In the genomic region with DNA sequence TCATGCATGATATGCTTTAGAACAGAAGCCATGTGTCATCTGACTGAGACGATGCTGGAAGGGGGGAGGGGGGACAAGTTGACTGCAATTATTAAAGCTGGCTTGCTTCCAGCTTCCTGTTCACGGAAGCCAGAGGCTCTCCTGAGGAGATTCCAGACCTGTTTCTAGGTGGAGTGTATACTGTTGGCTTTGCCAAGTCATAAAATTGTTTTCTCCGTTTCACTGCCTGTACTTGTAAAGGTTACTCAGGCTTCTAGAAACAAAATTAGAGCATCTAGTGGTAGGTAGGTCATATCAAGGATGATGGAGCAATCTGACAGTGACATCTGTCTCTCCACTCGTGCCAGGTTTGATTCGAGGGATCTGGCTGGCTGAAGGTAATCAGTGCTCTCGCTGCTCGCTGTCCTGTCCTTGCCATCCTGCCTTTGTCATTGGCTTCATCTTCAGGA, we compare ENCODE assay signal across 10 mouse cellular contexts.
DNase-seq lines count a peak whose midpoint lies in the region; ATAC-seq and TF ChIP-seq lines count a peak whose summit lies in the region.
"Had no signal": no experiment of that assay in that cellular context is flagged by ENCODE, and none has a peak within 500 bp of the region (broad histone marks: within the 10 kb centered on the region; RNA-seq: fewer than 3 reads in every experiment).

No protein-coding gene starts in this region.

- DNase-seq in hindbrain, embryonic 11.5 days (ENCODE audit: low spot score): no peak
- DNase-seq in thymus, postnatal 14 days: no peak
- no peak for DNase-seq in heart, embryonic 10.5 days (ENCODE audit: low spot score)
- DNase-seq: thymus, adult 2 months had no signal

- ATAC-seq in hindbrain, embryonic 15.5 days (ENCODE audit: low FRiP score, low read depth): peak; percentile 86
- ATAC-seq in hindbrain, embryonic 11.5 days (ENCODE audit: low FRiP score): no peak
- peak; percentile 71 for ATAC-seq in neural tube, embryonic 14.5 days (ENCODE audit: low read depth)
- no peak for ATAC-seq in neural tube, embryonic 15.5 days (ENCODE audit: low FRiP score)
- ATAC-seq in forebrain, embryonic 15.5 days (replicated peaks): peak; percentile 67
- no peak for ATAC-seq in intestine, postnatal 0 days

- no peak overlapping the region for H3K4me3 ChIP-seq in hindbrain, embryonic 15.5 days
- H3K4me3 ChIP-seq in hindbrain, embryonic 11.5 days (ENCODE audit: low read depth, low read length): no peak overlapping the region
- H3K4me3 ChIP-seq in neural tube, embryonic 14.5 days (ENCODE audit: low read depth, low read length): no peak overlapping the region
- no peak overlapping the region for H3K4me3 ChIP-seq in neural tube, embryonic 15.5 days (replicated peaks)
- H3K4me3 ChIP-seq in forebrain, embryonic 15.5 days: no peak overlapping the region
- no peak overlapping the region for H3K4me3 ChIP-seq in heart, embryonic 10.5 days
- H3K4me3 ChIP-seq in intestine, postnatal 0 days (ENCODE audit: low read depth, low read length): no peak overlapping the region
- H3K4me3 ChIP-seq: neural tube, embryonic 13.5 days had no signal

- H3K9me3 ChIP-seq in hindbrain, embryonic 15.5 days: no peaks in the 10 kb centered on the region
- no peaks in the 10 kb centered on the region for H3K9me3 ChIP-seq in hindbrain, embryonic 11.5 days (ENCODE audit: control insufficient read depth, low read length)
- no peaks in the 10 kb centered on the region for H3K9me3 ChIP-seq in neural tube, embryonic 14.5 days (ENCODE audit: control insufficient read depth, low read length)
- H3K9me3 ChIP-seq in neural tube, embryonic 15.5 days (replicated peaks): no peaks in the 10 kb centered on the region
- H3K9me3 ChIP-seq in forebrain, embryonic 15.5 days: no peaks in the 10 kb centered on the region
- H3K9me3 ChIP-seq in heart, embryonic 10.5 days: no peaks in the 10 kb centered on the region
- no peaks in the 10 kb centered on the region for H3K9me3 ChIP-seq in intestine, postnatal 0 days (ENCODE audit: control insufficient read depth)
- H3K9me3 ChIP-seq: neural tube, embryonic 13.5 days had no signal

- no peaks in the 10 kb centered on the region for H3K27me3 ChIP-seq in hindbrain, embryonic 15.5 days
- no peaks in the 10 kb centered on the region for H3K27me3 ChIP-seq in hindbrain, embryonic 11.5 days (ENCODE audit: control insufficient read depth, insufficient read depth, low read length)
- H3K27me3 ChIP-seq in neural tube, embryonic 14.5 days (ENCODE audit: control insufficient read depth, insufficient read depth, low read length): no peaks in the 10 kb centered on the region
- no peaks in the 10 kb centered on the region for H3K27me3 ChIP-seq in neural tube, embryonic 15.5 days (replicated peaks)
- H3K27me3 ChIP-seq in forebrain, embryonic 15.5 days: no peaks in the 10 kb centered on the region
- no peaks in the 10 kb centered on the region for H3K27me3 ChIP-seq in heart, embryonic 10.5 days (ENCODE audit: insufficient read depth, poor library complexity, severe bottlenecking)
- H3K27me3 ChIP-seq in intestine, postnatal 0 days (replicated peaks; ENCODE audit: control insufficient read depth, insufficient read depth, low read length): no peaks in the 10 kb centered on the region
- H3K27me3 ChIP-seq: neural tube, embryonic 13.5 days had no signal

- 0 out of 2 replicates have a peak overlapping the region, but pooled peaks have one; percentile 16 for H3K27ac ChIP-seq in hindbrain, embryonic 15.5 days (replicated peaks)
- no peak overlapping the region for H3K27ac ChIP-seq in hindbrain, embryonic 11.5 days (ENCODE audit: low read depth, low read length)
- H3K27ac ChIP-seq in neural tube, embryonic 14.5 days (ENCODE audit: low read depth, low read length): no peak overlapping the region
- no peak overlapping the region for H3K27ac ChIP-seq in neural tube, embryonic 15.5 days (replicated peaks)
- no peak overlapping the region; the same call in 1 of the 2 replicates for H3K27ac ChIP-seq in forebrain, embryonic 15.5 days (replicated peaks)
- no peak overlapping the region for H3K27ac ChIP-seq in heart, embryonic 10.5 days
- H3K27ac ChIP-seq in intestine, postnatal 0 days (ENCODE audit: low read depth, low read length): no peak overlapping the region
- H3K27ac ChIP-seq: neural tube, embryonic 13.5 days had no signal

- TF ChIP-seq CTCF in intestine, postnatal 0 days (IDR thresholded peaks at IDR 0.05; ENCODE audit: low read depth): no peak

- H3K36me3 ChIP-seq in hindbrain, embryonic 15.5 days: no peaks in the 10 kb centered on the region
- H3K36me3 ChIP-seq in hindbrain, embryonic 11.5 days (ENCODE audit: control insufficient read depth, insufficient read depth, low read length): no peaks in the 10 kb centered on the region
- H3K36me3 ChIP-seq in neural tube, embryonic 14.5 days (ENCODE audit: control insufficient read depth, insufficient read depth, low read length): no peaks in the 10 kb centered on the region
- no peaks in the 10 kb centered on the region for H3K36me3 ChIP-seq in neural tube, embryonic 15.5 days
- no peaks in the 10 kb centered on the region for H3K36me3 ChIP-seq in forebrain, embryonic 15.5 days
- H3K36me3 ChIP-seq in heart, embryonic 10.5 days: no peaks in the 10 kb centered on the region
- no peaks in the 10 kb centered on the region for H3K36me3 ChIP-seq in intestine, postnatal 0 days (ENCODE audit: control insufficient read depth, insufficient read depth)
- H3K36me3 ChIP-seq: neural tube, embryonic 13.5 days had no signal

- no peak overlapping the region for H3K9ac ChIP-seq in hindbrain, embryonic 15.5 days
- H3K9ac ChIP-seq in hindbrain, embryonic 11.5 days (ENCODE audit: low read depth, low read length): no peak overlapping the region
- no peak overlapping the region for H3K9ac ChIP-seq in neural tube, embryonic 14.5 days (replicated peaks; ENCODE audit: low read depth, low read length)
- H3K9ac ChIP-seq in neural tube, embryonic 15.5 days (replicated peaks): no peak overlapping the region
- H3K9ac ChIP-seq in forebrain, embryonic 15.5 days (replicated peaks): no peak overlapping the region
- no peak overlapping the region for H3K9ac ChIP-seq in intestine, postnatal 0 days (ENCODE audit: low read depth, low read length)
- H3K9ac ChIP-seq: neural tube, embryonic 13.5 days had no signal

- WGBS in hindbrain, embryonic 15.5 days: 50% methylated on average over 7 of the region's 7 CpGs
- 85% methylated on average over 7 of the region's 7 CpGs for WGBS in hindbrain, embryonic 11.5 days
- whole genome bisulfite sequencing in neural tube, embryonic 14.5 days: 55% methylated on average over 7 of the region's 7 CpGs
- WGBS in neural tube, embryonic 15.5 days: 57% methylated on average over 7 of the region's 7 CpGs
- WGBS in forebrain, embryonic 15.5 days: 42% methylated on average over 7 of the region's 7 CpGs
- 66% methylated on average over 7 of the region's 7 CpGs for WGBS in heart, embryonic 10.5 days
- WGBS in intestine, postnatal 0 days: 53% methylated on average over 7 of the region's 7 CpGs

- no peaks in the 10 kb centered on the region; the same call in 1 of the 2 replicates for H3K4me1 ChIP-seq in hindbrain, embryonic 15.5 days (replicated peaks)
- no peaks in the 10 kb centered on the region for H3K4me1 ChIP-seq in hindbrain, embryonic 11.5 days (replicated peaks; ENCODE audit: control insufficient read depth, insufficient read depth, low read length)
- H3K4me1 ChIP-seq in neural tube, embryonic 14.5 days (ENCODE audit: control insufficient read depth, insufficient read depth, low read length): no peaks in the 10 kb centered on the region
- peaks cover 5% of the 10 kb centered on the region; the same call in 1 of the 2 replicates for H3K4me1 ChIP-seq in neural tube, embryonic 15.5 days
- H3K4me1 ChIP-seq in forebrain, embryonic 15.5 days: peaks cover 7% of the 10 kb centered on the region
- H3K4me1 ChIP-seq in heart, embryonic 10.5 days: no peaks in the 10 kb centered on the region
- H3K4me1 ChIP-seq in intestine, postnatal 0 days (replicated peaks; ENCODE audit: control insufficient read depth, insufficient read depth, low read length): no peaks in the 10 kb centered on the region

- no peak overlapping the region for H3K4me2 ChIP-seq in hindbrain, embryonic 15.5 days
- H3K4me2 ChIP-seq in hindbrain, embryonic 11.5 days (replicated peaks; ENCODE audit: low read depth, low read length): no peak overlapping the region
- H3K4me2 ChIP-seq in neural tube, embryonic 14.5 days (ENCODE audit: low read depth, low read length): no peak overlapping the region
- no peak overlapping the region for H3K4me2 ChIP-seq in neural tube, embryonic 15.5 days
- H3K4me2 ChIP-seq in forebrain, embryonic 15.5 days (replicated peaks): no peak overlapping the region
- no peak overlapping the region for H3K4me2 ChIP-seq in intestine, postnatal 0 days (replicated peaks; ENCODE audit: low read depth)
- H3K4me2 ChIP-seq: neural tube, embryonic 13.5 days had no signal

Comparison
In these comparisons a context has a peak if more than half of its experiments do, and no peak if none do; other contexts are left out.
1. ATAC-seq: peak in hindbrain, embryonic 15.5 days (single experiment), neural tube, embryonic 14.5 days (single experiment) and forebrain, embryonic 15.5 days (single experiment); none in hindbrain, embryonic 11.5 days (single experiment), neural tube, embryonic 15.5 days (single experiment) and intestine, postnatal 0 days (single experiment).